Mouse (Mus musculus): Measurements from ENCODE around the gene Armt1.

GRCm38 (mm10) chr10:4425245-4425644 is 7.0 kb upstream of the Armt1 start:
- TF ChIP-seq FLI1 (IDR thresholded peaks at IDR 0.05; ENCODE audit: low read length) (no peak), GATA1 (IDR thresholded peaks at IDR 0.05; ENCODE audit: borderline replicate concordance, low read length) (no peak)

Data from megakaryocyte, embryonic 14.5 days (primary cell).